Mouse (Mus musculus) limb, embryonic 14.5 days (tissue): ENCODE data around the gene Shroom3. TPM values are rescaled to one million over a fixed set of nuclear protein-coding genes. Genes with fewer than 3 reads are reported as not detected.

ENCODE experiments used
- ATAC-seq: fragments of 200-750 bp; cut with Nextera tagmentation; 2 replicates; pipeline ENCODE4 v1.8.0; 2017; ENCODE audit warnings: low read depth, moderate number of reproducible peaks, moderate TSS enrichment; ENCODE audit not compliant: low FRiP score
- DNase-seq: peaks from one replicate; pipeline ENCODE4 v3.0.0-alpha.2; 2015; ENCODE audit warnings: low spot score
- H3K27ac ChIP-seq: fragments of 300-500 bp; sonication (generic); replicated peaks from 2 replicates; pipeline ENCODE4 v1.5.1; 2014; ENCODE audit warnings: low read depth, mild to moderate bottlenecking, low read length, moderate library complexity, mixed read lengths
- H3K27me3 ChIP-seq: fragments of 300-500 bp; sonication (generic); 2 replicates; pipeline ENCODE4 v1.6.1; 2014; ENCODE audit warnings: low read length, mixed read lengths; ENCODE audit not compliant: control insufficient read depth, insufficient read depth
- H3K36me3 ChIP-seq: fragments of 300-500 bp; sonication (generic); 2 replicates; pipeline ENCODE4 v1.6.1; 2014; ENCODE audit warnings: mild to moderate bottlenecking, low read length, moderate library complexity, mixed read lengths; ENCODE audit not compliant: control insufficient read depth, insufficient read depth
- H3K4me1 ChIP-seq: fragments of 300-500 bp; sonication (generic); 2 replicates; pipeline ENCODE4 v1.6.1; 2014; ENCODE audit warnings: antibody characterized with exemption, low read length, mixed read lengths; ENCODE audit not compliant: control insufficient read depth, insufficient read depth
- H3K4me2 ChIP-seq: fragments of 300-500 bp; sonication (generic); replicated peaks from 2 replicates; pipeline ENCODE4 v1.6.1; 2014; ENCODE audit warnings: low read depth, mild to moderate bottlenecking, low read length, moderate library complexity; ENCODE audit not compliant: severe bottlenecking
- H3K4me3 ChIP-seq: fragments of 300-500 bp; sonication (generic); replicated peaks from 2 replicates; pipeline ENCODE4 v1.5.1; 2014; ENCODE audit warnings: low read length
- H3K9ac ChIP-seq: fragments of 300-500 bp; sonication (generic); 2 replicates; pipeline ENCODE4 v1.6.1; 2014; ENCODE audit warnings: mild to moderate bottlenecking, low read depth, low read length, moderate library complexity; ENCODE audit not compliant: severe bottlenecking
- H3K9me3 ChIP-seq: fragments of 300-500 bp; sonication (generic); 2 replicates; pipeline ENCODE4 v1.6.1; 2016; ENCODE audit warnings: low read length; ENCODE audit not compliant: control insufficient read depth
- POLR2A ChIP-seq: fragments of 200-500 bp; IDR thresholded peaks from 2 replicates; pipeline ENCODE4 v1.8.0; 2012; ENCODE audit warnings: inconsistent platforms, mild to moderate bottlenecking, moderate library complexity, borderline replicate concordance; ENCODE audit not compliant: insufficient read depth, insufficient read length; ENCODE audit errors: extremely low read depth
- WGBS: fragments of 180-500 bp; shearing (Covaris S2); extraction: QIAGEN DNeasy Blood & Tissue Kit; methylation state at CpG from one replicate; pipeline ENCODE4 v1.1.7; 2014; 5-methylcytosine and 5-hydroxymethylcytosine counted together
- polyA plus RNA-seq, 2 experiments: library from polyadenylated mRNA; depleted of rRNA in 1 of 2; stranded (reverse) in 1 of 2; unstranded in 1 of 2; fragments of >200 nt; fragmentation: Nextera tagmentation in 1 of 2; extraction: Ambion mirVana in 1 of 2; gene quantifications; 2 replicates each; pipeline versions ENCODE4 v1.2.1 to v1.2.3; 2012 to 2014

The Shroom3 gene
- polyA plus RNA-seq, 2 experiments, result 3.5 to 8.1 TPM

DNA sequence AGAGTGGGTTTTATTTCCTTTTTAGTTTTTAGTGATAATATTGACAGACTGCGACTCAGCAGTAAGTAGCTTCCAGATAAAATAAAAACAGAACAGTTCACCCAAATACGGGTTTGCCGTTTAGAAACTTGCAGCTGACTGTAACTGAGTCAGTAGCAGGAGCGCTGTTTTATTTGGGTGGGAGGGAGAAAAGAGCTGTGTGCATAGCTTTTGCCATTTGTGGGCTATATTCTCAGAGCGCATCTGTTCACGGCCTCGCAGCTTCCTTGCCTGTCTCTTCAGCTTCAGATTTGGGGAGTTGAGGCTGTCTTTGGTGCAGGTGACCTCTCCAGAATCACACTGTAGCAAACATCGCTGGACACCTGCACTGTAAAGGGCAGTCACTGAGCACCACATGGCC, 270.6 kb downstream of the Shroom3 start:
- H3K9ac ChIP-seq, result no peak overlapping the region
- no peak for TF ChIP-seq POLR2A
- H3K4me1 ChIP-seq, result peaks cover 3% of the 10 kb centered on the region; the same call in 1 of the 2 replicates
- no peaks in the 10 kb centered on the region for H3K27me3 ChIP-seq
- H3K4me2 ChIP-seq, result no peak overlapping the region
- ATAC-seq (no peak), DNase-seq (no peak)
- peaks cover 29% of the 10 kb centered on the region for H3K36me3 ChIP-seq
- no peak overlapping the region for H3K4me3 ChIP-seq
- H3K9me3 ChIP-seq, result no peaks in the 10 kb centered on the region
- WGBS, result 86% methylated on average over 8 of the region's 8 CpGs
- no peak overlapping the region for H3K27ac ChIP-seq

DNA sequence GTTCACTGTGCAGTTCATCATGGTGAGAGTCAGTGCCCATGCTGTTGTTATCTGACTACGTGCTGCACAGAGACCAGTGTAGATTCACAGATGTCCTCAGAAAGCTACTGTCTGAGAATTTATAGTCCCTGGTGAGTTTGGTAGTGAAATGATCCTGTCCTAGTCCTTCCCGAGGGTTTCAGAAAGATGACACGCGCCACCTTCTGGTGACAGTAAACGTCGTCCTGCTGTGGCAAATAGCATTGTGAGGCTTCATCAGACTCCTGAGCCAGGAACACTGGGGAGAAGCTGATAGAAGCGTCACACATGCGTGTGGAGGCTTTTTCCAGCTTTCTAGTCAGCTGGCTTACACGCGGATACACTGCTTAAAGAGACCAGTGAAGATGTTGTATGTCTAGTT, 271.1 kb downstream of the Shroom3 start:
- Histone ChIP-seq H3K9ac (no peak overlapping the region), H3K27me3 (no peaks in the 10 kb centered on the region), H3K36me3 (peaks cover 29% of the 10 kb centered on the region), H3K4me3 (no peak overlapping the region), H3K4me1 (peaks cover 8% of the 10 kb centered on the region; the same call in 1 of the 2 replicates), H3K9me3 (no peaks in the 10 kb centered on the region), H3K27ac (no peak overlapping the region), H3K4me2 (no peak overlapping the region)
- ATAC-seq (no peak), DNase-seq (peak; percentile 57)
- WGBS, result 36% methylated on average over 10 of the region's 10 CpGs
- TF ChIP-seq POLR2A, result no peak

DNA sequence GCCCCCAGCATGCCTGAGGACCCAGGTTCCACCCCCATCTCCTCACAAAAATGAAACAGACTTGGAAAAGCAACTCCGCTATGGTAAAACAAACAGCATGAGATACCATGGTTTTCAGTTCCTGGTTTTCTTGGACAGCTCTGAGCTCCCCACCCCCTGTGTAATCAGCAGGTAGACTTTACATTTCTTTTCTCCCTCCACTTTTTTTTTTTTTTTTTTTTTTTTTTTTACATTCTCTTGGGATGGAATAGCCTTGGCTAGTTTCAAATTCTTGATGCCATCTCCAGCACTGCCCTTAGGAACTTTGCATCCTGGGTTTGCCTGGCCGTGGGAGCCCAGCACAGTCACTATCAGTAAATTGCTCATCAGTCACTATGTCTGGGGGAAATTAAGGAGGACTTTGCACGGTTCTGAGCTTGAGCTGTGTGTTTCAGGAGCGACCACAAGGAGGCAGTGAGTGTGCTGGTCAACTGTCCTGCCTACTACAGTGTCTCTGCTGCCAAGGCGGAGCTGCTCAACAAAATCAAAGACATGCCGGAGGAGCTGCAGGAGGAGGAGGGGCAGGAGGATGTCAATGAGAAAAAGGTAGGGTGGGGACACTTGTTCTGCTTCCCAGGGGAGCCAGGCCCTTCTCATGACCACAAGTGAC, 271.7 kb downstream of the Shroom3 start:
- ATAC-seq (no peak), DNase-seq (peak; percentile 51)
- peaks cover 29% of the 10 kb centered on the region for H3K36me3 ChIP-seq
- H3K4me2 ChIP-seq, result no peak overlapping the region
- no peaks in the 10 kb centered on the region for H3K9me3 ChIP-seq
- H3K9ac ChIP-seq, result no peak overlapping the region
- no peak overlapping the region for H3K27ac ChIP-seq
- 43% methylated on average over 6 of the region's 6 CpGs for WGBS
- no peak overlapping the region for H3K4me3 ChIP-seq
- TF ChIP-seq POLR2A, result no peak
- no peaks in the 10 kb centered on the region for H3K27me3 ChIP-seq
- H3K4me1 ChIP-seq, result peaks cover 13% of the 10 kb centered on the region

GRCm38 (mm10) chr5:92959287-92959686, 276.1 kb downstream of the Shroom3 start:
- peak; percentile 41; the same call in 1 of the 2 replicates for ATAC-seq
- no peaks in the 10 kb centered on the region for H3K9me3 ChIP-seq
- peak; percentile 16 for DNase-seq
- no peak overlapping the region for H3K4me3 ChIP-seq
- H3K36me3 ChIP-seq, result peaks cover 6% of the 10 kb centered on the region
- TF ChIP-seq POLR2A, result no peak
- no peak overlapping the region for H3K4me2 ChIP-seq
- H3K27me3 ChIP-seq, result no peaks in the 10 kb centered on the region
- 39% methylated on average over 10 of the region's 10 CpGs for WGBS
- 0 out of 2 replicates have a peak overlapping the region, but pooled peaks have one; percentile 11 for H3K27ac ChIP-seq
- peaks cover 20% of the 10 kb centered on the region for H3K4me1 ChIP-seq
- 0 out of 2 replicates have a peak overlapping the region, but pooled peaks have one; percentile 5 for H3K9ac ChIP-seq

DNA sequence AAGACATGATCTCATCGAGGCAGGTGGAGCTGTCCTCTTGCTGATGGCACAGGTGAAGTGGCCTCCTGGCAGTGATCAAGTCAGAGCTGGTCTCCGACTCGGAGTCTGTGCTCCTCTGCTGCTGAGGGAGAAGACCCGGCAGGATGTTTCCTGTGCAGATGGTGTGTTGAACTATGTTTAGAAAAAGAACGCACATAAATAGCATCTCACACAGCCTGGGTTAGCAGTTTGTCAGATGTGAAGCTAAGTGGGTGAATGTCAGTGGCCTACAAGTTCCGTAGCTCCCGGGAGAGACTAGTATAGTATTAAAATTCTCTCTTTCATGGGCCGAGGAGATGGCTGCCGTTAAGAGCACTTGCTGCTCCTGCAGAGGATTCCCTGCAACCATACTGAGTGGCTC, 276.5 kb downstream of the Shroom3 start:
- ATAC-seq, result 0 out of 2 replicates have a peak, but pooled peaks have one; percentile 21
- H3K27ac ChIP-seq, result 0 out of 2 replicates have a peak overlapping the region, but pooled peaks have one; percentile 11
- TF ChIP-seq POLR2A, result no peak
- H3K9ac ChIP-seq, result 0 out of 2 replicates have a peak overlapping the region, but pooled peaks have one; percentile 5
- H3K27me3 ChIP-seq, result no peaks in the 10 kb centered on the region
- WGBS, result 40% methylated on average over 9 of the region's 9 CpGs
- H3K4me3 ChIP-seq, result no peak overlapping the region
- DNase-seq, result no peak
- H3K4me1 ChIP-seq, result peaks cover 20% of the 10 kb centered on the region
- no peaks in the 10 kb centered on the region for H3K9me3 ChIP-seq
- no peak overlapping the region for H3K4me2 ChIP-seq
- H3K36me3 ChIP-seq, result peaks cover 8% of the 10 kb centered on the region

DNA sequence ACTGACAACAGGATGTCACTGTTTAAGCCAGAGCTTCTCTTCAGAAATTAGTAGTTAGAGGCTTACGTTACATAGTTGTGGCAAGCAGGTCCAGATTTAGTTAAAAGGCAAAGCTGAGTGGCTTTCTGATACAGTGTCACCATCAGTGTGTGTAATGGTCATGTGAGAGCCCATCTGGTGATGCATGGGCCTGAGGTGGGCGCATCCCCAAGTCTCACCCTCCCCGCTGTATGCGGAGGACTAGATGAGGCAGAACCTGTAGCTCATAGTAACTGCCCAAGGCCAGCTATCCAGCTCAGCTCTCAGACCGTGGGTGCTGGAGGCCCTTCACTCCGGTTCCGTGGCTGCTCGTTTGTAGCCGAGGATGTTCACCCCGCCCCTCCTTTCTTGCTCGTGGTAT, 278.1 kb downstream of the Shroom3 start:
- Histone ChIP-seq H3K4me2 (no peak overlapping the region), H3K9me3 (no peaks in the 10 kb centered on the region), H3K27ac (no peak overlapping the region), H3K36me3 (peaks cover 19% of the 10 kb centered on the region), H3K4me3 (no peak overlapping the region), H3K4me1 (peaks cover 20% of the 10 kb centered on the region), H3K27me3 (no peaks in the 10 kb centered on the region), H3K9ac (no peak overlapping the region)
- 77% methylated on average over 11 of the region's 11 CpGs for WGBS
- no peak for DNase-seq
- ATAC-seq, result no peak
- no peak for TF ChIP-seq POLR2A
